Mouse (Mus musculus): Measurements from ENCODE around the gene Sorbs2. TPM values are rescaled to one million over a fixed set of nuclear protein-coding genes. Genes with fewer than 3 reads are reported as not detected.
"Not testable (repeated sequence)": the region's sequence is repeated elsewhere in the genome, so short reads cannot be mapped to it uniquely, and the experiment has no call there.

Gene Sorbs2
- polyA plus RNA-seq, 1 experiment: 110 TPM

- no peak for DNase-seq (ENCODE audit: low spot score)
Observed at GRCm38 (mm10) chr8:45843306-45843705, 335.7 kb downstream of the Sorbs2 start.

GRCm38 (mm10) chr8:45844097-45844885, 336.7 kb downstream of the Sorbs2 start:
- no peak for DNase-seq (ENCODE audit: low spot score)

GRCm38 (mm10) chr8:45844911-45845481, 337.4 kb downstream of the Sorbs2 start:
- DNase-seq (ENCODE audit: low spot score): no peak

- DNase-seq (ENCODE audit: low spot score): no peak
Observed at GRCm38 (mm10) chr8:45845906-45846305, 338.3 kb downstream of the Sorbs2 start.

GRCm38 (mm10) chr8:45855118-45855517, 347.5 kb downstream of the Sorbs2 start:
- no peak for DNase-seq (ENCODE audit: low spot score)

GRCm38 (mm10) chr8:45857734-45858133, 350.1 kb downstream of the Sorbs2 start:
- no peak for DNase-seq (ENCODE audit: low spot score)

GRCm38 (mm10) chr8:45858391-45858790, 350.8 kb downstream of the Sorbs2 start:
- DNase-seq (ENCODE audit: low spot score): no peak

- not testable (repeated sequence) for DNase-seq (ENCODE audit: low spot score)
Observed at GRCm38 (mm10) chr8:45871587-45871986, 364.0 kb downstream of the Sorbs2 start.

GRCm38 (mm10) chr8:45872077-45872476, 364.5 kb downstream of the Sorbs2 start:
- no peak for DNase-seq (ENCODE audit: low spot score)

GRCm38 (mm10) chr8:45874945-45875626, 367.5 kb downstream of the Sorbs2 start:
- no peak for DNase-seq (ENCODE audit: low spot score)

GRCm38 (mm10) chr8:45876397-45876796, 368.8 kb downstream of the Sorbs2 start:
- no peak for DNase-seq (ENCODE audit: low spot score)

Other genes starting within 250 kb of the Sorbs2 start
- not detected in 2 replicates for gene F11, start 245.8 kb upstream of the Sorbs2 start, polyA plus RNA-seq (2012; rRNA removed)
- gene Klkb1, start 212.9 kb upstream of the Sorbs2 start, polyA plus RNA-seq (2012; rRNA removed): 0.01 and 0.03 TPM in 2 replicates
- not detected in 2 replicates for gene Gm45753, start 199.3 kb upstream of the Sorbs2 start, polyA plus RNA-seq (2012; rRNA removed)
- gene Cyp4v3, start 174.6 kb upstream of the Sorbs2 start, polyA plus RNA-seq (2012; rRNA removed): 10.4 and 12.3 TPM in 2 replicates
- 16.5 and 21.2 TPM in 2 replicates for gene Fam149a, start 125.5 kb upstream of the Sorbs2 start, polyA plus RNA-seq (2012; rRNA removed)
- 15.7 and 16.2 TPM in 2 replicates for gene Tlr3, start 96.7 kb upstream of the Sorbs2 start, polyA plus RNA-seq (2012; rRNA removed)

All from urinary bladder, adult 2 months (tissue).